Mouse (Mus musculus) brain, embryonic 14.5 days (tissue): ENCODE results near the gene Msl2. TPM values are rescaled to one million over a fixed set of nuclear protein-coding genes. Genes with fewer than 3 reads are reported as not detected.

ENCODE experiments used
- DNase-seq: peaks from one replicate; pipeline ENCODE4 v3.0.0-alpha.2; 2011; ENCODE audit warnings: low read depth
- CTCF ChIP-seq: fragments of 200-500 bp; IDR thresholded peaks from 2 replicates; pipeline ENCODE4 v1.5.1; 2012; ENCODE audit warnings: inconsistent platforms, mild to moderate bottlenecking, moderate library complexity, borderline replicate concordance; ENCODE audit not compliant: insufficient read depth, insufficient read length; ENCODE audit errors: extremely low read depth
- POLR2A ChIP-seq: fragments of 200-500 bp; IDR thresholded peaks from 2 replicates; pipeline ENCODE4 v1.6.1; 2012; ENCODE audit warnings: mild to moderate bottlenecking, inconsistent platforms, borderline replicate concordance; ENCODE audit not compliant: poor library complexity, insufficient read depth, insufficient read length, severe bottlenecking; ENCODE audit errors: extremely low read depth
- polyA plus RNA-seq: library from polyadenylated mRNA; depleted of rRNA; stranded (reverse); fragments of >200 nt; gene quantifications from 2 replicates; pipeline ENCODE4 v1.2.3, GENCODE M21; 2012

The Msl2 gene
- polyA plus RNA-seq, 1 experiment = 33.6 TPM

DNA sequence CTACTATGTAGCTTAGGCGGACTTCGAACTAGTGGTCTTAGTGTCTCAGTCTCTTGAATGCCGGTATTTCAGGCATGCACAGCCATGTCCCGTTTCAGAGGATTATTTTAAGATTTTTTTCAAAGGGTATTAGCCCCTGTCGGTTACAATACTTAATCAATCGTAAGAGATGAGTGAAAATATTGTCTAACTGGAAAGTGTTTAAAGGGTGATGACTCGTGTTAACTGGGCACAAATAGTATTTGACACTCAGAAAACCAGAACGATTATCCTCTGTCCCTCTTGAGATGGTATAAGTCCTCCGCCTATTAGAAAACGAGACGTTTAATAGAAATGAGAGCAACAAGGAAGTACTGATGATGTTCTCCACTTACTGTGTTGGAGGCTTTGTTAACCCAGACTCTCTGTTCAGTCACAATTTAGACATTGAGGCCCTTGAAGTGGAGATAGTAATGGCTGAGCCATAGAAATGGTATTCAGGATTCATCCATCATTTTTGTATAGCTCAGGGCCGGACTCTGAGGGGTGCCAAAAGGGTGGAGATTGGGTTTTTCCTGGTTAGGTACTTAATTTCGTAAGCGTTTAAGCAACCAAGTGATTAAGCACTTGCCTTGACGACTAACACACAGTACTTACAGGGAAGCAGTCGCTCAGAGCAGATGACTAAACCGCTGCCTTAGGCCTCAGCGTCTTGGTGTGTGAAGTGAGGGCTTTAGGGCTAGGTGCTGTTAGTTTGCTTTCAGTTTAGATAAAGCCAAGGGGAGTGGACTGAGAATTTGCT, 2.4 kb downstream of the Msl2 start:
- DNase-seq = peak; percentile 66
- TF ChIP-seq CTCF = no peak
- no peak for TF ChIP-seq POLR2A

DNA sequence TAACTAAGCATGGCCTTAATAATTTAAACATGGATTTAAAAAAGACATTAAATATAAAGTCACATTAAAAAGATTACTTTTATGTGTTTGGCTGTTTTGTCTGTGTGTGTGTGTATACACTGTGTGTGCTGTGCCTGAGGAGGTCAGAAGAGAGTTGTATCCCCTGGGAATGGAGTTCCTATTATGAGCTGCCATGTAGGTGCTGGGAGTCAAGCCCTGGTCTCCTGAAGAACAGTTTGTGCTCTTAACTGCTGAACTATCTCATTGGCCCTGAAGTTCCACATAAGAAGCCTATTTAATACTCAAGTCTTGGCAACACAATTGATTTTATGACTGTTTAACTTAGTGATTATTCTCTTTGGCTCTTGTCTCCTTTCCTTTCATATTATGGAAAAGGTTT, 3.6 kb downstream of the Msl2 start:
- DNase-seq = peak; percentile 19
- TF ChIP-seq CTCF (no peak), POLR2A (no peak)

DNA sequence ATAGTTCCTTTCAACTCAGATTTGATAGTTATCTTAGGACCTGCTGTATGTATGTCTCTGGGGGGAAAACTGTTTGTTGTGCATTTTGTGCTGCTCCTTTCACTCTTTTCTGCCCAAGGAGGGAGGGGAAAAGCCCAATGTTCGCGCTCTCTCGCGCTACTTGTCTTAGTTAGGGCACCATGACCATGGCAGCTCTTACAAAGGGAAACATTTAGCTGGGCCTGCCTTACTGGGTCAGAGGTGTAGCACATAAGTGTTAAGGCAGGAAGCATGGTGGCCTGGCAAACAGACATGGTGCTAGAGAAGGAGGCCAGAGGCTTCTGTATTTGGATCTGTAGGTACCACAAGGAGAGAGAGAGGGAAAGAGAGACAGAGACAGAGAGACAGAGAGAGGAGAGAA, 4.7 kb downstream of the Msl2 start:
- peak; percentile 45 for DNase-seq
- TF ChIP-seq POLR2A = no peak
- no peak for TF ChIP-seq CTCF

DNA sequence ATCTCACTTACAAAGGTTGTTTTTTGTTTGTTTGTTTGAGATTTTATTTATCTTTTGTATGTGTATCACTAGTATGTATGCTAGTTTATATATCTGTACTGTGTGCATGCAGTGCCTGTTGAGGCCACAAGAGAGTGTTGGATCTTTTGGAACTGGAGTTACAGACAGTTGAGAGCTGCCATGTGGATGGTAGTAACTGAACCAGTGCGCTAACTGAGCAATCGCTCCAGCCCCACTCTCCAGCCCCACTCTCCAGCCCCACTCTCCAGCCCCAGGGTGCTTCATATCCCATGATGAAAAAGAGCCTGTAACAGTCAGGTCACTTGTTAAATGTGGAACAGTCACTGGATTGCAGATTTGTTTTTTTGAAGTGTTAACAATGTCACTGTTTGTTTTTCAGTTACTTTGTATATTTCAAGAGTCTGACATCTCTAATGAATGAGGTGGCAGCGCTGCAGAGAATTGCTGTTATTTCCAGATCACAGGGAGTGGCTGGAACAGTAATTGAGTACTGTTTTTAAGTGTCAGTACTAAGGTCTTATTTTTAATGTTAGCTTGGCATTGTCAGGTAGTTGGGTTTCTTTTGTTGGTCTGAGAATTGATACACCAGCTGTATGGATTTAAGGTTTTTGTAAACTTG, 6.3 kb downstream of the Msl2 start:
- no peak for DNase-seq

DNA sequence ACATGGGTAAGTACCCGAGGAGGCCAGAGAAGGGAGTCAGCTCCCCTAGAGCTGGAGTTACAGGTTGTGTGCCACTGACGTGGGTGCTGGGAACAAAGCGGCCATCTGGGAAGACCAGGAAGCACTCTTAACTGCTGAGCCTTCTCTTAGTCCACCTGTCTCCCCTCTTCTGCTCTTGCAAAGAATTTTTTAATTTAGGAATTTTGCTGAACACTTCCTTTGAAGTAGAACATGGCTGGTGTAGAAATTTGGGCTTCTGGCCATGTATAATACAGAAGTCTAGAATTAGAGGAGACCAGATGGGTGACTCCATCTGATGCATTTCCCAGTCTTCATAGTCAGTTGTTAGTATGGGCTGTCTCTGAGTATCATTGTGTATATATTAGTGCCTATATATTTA, 9.8 kb downstream of the Msl2 start:
- TF ChIP-seq POLR2A = no peak
- TF ChIP-seq CTCF = no peak
- DNase-seq = peak; percentile 47

More for the DNA sequence above, 6.3 kb downstream of the Msl2 start:
- TF ChIP-seq CTCF = 0 out of 2 replicates have a peak, but pooled peaks have one; percentile 6
- TF ChIP-seq POLR2A = no peak

DNA sequence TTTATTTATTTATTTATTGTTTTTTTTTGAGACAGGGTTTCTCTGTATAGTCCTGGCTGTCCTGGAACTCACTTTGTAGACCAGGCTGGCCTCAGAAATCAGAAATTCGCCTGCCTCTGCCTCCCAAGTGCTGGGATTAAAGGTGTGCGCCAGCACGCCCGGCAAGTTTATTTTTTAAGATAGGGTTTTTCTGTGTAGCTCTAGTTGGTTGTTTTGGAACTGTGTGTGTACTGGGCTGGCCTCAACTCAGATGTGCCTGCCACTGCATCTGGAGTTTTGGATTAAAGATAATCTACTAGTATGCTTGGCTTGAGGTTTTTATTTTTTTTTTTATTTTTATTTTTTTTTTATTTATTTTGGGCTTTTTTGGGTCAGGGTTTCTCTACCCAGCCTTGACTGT, 21.5 kb downstream of the Msl2 start:
- no peak for DNase-seq

DNA sequence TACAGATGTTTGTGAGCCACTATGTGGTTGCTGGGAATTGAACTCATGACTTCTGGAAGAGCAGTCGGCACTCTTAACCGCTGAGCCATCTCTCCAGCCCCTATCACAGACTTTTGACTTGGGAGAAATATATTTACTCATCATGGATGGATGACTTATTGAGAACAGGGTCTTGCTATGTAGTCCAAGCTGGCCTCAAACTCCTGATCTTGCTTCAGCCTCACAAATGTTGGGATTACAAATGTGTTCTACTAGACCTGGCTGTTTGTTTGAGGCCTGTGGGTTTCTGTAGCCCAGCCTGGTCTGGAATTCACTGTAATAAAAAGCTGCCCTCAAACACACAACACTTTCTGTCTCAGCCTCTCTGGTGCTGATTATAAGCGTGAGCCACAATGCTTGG, 22.6 kb downstream of the Msl2 start:
- no peak for DNase-seq
- TF ChIP-seq POLR2A = no peak

More for the DNA sequence above, 21.5 kb downstream of the Msl2 start:
- TF ChIP-seq POLR2A (no peak), CTCF (no peak)

DNA sequence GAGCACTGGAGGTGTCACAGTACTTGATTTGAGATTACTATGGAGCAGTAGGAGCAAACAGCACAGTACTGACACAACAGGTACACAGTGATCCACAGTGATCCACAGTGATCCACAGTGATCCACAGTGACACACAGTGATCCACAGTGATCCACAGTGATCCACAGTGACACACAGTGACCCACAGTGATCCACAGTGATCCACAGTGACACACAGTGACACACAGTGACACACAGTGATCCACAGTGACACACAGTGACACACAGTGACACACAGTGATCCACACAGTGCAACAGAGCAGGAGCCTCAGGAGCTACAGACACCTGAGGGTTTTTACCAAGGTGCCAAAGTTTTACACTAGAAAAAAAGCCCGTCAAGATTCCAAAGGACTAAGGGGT, 23.6 kb downstream of the Msl2 start:
- DNase-seq = no peak
- TF ChIP-seq POLR2A = no peak
- no peak for TF ChIP-seq CTCF

DNA sequence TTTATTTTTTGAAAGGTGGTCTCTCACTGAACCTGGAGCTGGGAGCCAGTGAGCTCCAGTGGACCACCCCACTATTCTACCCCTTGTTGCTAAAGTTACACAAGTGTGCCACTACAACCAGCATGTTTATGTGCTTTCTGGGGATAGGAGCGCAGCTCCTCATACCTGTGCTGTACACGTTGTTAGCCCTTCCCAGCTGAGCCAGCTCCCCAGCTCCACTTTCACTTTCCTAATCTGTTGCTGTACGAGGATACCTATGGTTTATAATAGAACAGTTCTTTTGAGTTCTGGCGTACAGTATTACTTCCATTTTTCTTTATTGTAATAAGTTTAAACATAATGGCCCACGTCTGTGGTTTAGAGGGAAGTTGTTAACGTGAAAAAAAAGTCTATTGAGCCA, 25.5 kb downstream of the Msl2 start:
- no peak for DNase-seq
- TF ChIP-seq POLR2A = no peak
- TF ChIP-seq CTCF = no peak

DNA sequence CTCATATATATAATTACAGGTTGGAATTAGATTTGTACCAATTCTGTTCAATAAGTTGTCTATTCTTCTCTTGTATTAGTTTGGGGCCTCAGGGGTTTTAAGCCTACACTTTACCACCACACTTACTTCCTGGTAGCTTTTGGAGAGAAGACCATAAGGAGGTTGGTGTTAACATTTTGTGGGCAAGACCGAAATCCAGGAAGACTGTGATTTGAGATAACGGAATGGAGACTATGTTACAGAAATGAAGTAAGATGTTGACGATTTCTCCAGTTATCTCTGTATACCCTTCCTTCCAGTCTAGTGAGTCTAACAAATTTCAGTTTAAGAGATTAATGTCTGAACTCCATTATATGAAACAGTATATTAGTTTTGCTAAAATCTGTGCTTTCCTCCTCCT, 26.3 kb downstream of the Msl2 start:
- DNase-seq = no peak
- TF ChIP-seq POLR2A = no peak
- no peak for TF ChIP-seq CTCF

DNA sequence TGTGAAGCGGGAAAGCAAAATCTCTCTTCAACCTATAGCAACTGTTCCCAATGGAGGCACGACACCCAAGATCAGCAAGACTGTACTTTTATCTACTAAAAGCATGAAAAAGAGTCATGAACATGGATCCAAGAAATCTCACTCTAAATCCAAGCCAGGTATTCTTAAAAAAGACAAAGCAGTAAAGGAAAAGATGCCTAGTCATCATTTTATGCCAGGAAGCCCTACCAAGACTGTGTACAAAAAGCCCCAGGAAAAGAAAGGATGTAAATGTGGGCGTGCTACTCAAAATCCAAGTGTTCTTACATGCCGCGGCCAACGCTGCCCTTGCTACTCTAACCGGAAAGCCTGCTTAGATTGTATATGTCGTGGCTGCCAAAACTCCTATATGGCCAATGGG, 27.6 kb downstream of the Msl2 start:
- no peak for DNase-seq
- TF ChIP-seq POLR2A = no peak
- no peak for TF ChIP-seq CTCF

DNA sequence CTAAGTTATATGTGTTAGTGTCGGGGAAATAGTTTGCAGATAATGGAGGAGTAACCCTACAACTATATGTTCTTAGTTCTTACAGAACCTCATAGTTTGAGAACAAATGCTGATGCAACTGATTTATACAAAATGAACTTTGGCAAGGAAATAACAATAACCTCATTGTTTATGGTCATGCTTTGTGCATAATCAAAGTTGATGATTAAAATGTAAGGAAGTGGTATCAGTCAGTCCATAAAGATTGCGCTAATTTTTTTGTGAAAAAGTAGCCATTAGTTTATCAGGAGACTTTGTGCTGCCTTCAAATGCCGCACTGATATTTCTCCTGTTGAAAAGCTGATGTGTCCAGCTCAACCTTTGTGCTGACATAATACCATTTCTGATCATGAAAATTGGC, 28.4 kb downstream of the Msl2 start:
- DNase-seq = no peak
- TF ChIP-seq CTCF (no peak), POLR2A (no peak)

DNA sequence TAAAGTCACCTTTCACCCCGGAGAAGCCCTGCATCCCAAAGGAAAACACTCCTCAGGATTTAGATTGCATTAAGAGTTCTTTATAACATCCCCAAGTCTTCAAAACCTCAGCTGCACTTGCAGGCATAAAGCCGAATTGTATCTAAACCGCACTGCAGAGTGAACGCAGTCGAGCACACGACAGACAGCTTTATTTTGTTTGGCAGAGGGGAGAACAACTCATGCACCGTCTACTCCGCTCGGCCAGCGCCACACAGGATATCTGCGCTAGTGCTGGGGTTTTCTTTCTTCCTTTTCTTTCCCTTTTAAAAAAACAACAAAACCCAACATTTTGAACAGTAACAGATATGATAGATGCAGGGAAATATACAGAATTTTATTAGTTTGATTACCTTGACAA, 31.0 kb downstream of the Msl2 start:
- peak; percentile 15 for DNase-seq
- no peak for TF ChIP-seq CTCF
- TF ChIP-seq POLR2A = no peak

DNA sequence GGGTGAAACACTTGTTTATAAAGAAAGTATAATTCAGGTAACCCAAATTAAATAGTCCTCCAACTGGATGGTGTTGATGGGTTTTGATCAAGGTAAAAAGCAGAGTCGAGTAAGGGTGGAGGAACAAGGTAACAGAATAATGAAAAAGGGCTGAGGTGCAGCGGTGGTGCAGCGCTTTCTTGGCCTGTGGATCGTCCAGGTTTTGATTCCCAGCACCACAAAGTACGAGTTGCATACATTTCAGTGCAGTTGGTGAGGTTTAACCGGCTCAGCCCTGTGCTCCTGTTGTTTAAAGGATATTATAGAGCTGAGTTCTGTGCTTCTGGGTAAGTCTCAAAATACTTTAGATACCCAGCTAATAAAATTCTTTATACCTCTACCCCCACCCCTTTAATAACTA, 31.8 kb downstream of the Msl2 start:
- no peak for DNase-seq
- TF ChIP-seq POLR2A = no peak
- TF ChIP-seq CTCF = no peak

DNA sequence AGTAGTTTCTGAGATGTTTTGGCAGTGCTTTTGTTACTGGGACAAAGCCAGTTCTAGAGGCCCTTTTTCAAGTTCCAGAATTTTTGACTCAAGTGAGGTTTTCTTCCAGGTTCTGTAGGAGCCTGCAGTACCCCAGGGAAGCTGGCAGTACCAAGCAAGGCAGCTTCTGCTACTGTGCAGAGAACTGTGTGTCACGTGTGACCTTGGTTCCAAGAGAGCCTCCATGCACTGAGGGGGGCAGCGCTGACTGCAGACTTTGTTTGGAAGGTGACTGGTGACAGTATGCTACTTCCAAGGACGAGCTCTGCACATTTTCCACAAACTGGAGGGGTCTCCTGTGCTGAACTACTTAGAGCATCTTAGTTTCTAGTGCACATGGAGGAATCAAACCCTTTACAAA, 33.5 kb downstream of the Msl2 start:
- DNase-seq = no peak

DNA sequence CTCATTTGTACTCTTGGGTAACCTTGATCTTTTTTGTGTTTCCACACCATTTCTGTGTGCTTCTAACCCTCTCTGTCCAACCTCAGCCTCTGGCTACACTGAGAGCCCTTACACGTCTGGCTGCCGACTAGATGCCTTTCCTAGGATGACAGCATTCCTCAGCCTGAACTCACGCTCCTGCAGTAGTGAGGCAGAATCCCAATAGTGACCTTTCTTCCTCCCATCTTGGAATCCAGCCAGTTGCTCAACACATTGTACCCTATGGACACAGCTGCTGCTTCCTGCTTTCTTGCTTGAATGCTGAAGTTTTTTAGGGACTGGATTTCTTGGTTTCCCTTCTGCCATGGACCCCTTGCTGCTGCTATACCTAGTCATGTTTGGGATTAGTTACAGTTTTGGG, 36.1 kb downstream of the Msl2 start:
- DNase-seq = peak; percentile 55
- no peak for TF ChIP-seq CTCF
- no peak for TF ChIP-seq POLR2A

More for the DNA sequence above, 33.5 kb downstream of the Msl2 start:
- TF ChIP-seq POLR2A = no peak
- TF ChIP-seq CTCF = no peak
